Mouse (Mus musculus) T-helper 2 cell (primary cell): ENCODE measurements at regions not wholly inside any gene's neighbourhood (a gene's known extent, or its start where the extent isn't known, plus 50 kb on each side); places are given as distances from the start of the nearest gene placed in this dataset.

Source experiments
- in situ Hi-C: fragments of 300-600 bp; cut with MboI, MseI; formaldehyde crosslinking; loops from one replicate; pipeline ENCODE4 v1.15.1; 2025; ENCODE audit warnings: high pct_unique_total_duplicates

- in situ Hi-C loops = no loop called here
These were observed 340.3 kb downstream of the Kif16b start for GRCm38 (mm10) chr2:142560896-142561500.

GRCm38 (mm10) chr2:142560400-142560799, 340.9 kb downstream of the Kif16b start:
- in situ Hi-C loops = no loop called here

GRCm38 (mm10) chr2:142559946-142560345, 341.4 kb downstream of the Kif16b start:
- in situ Hi-C loops = no loop called here

GRCm38 (mm10) chr2:142554851-142555250, 346.5 kb downstream of the Kif16b start:
- in situ Hi-C loops = no loop called here

GRCm38 (mm10) chr2:142551690-142552089, 349.6 kb downstream of the Kif16b start:
- in situ Hi-C loops = no loop called here

GRCm38 (mm10) chr2:142548766-142549165, 352.6 kb downstream of the Kif16b start:
- in situ Hi-C loops = loop anchor here (25.0 kb wide), 1 partner anchor 1014 kb away; no protein-coding TSS in a partner anchor

GRCm38 (mm10) chr2:142544937-142545336, 356.4 kb downstream of the Kif16b start:
- in situ Hi-C loops = loop anchor here (25.0 kb wide), 1 partner anchor 1017 kb away; no protein-coding TSS in a partner anchor

GRCm38 (mm10) chr2:142539980-142540379, 361.4 kb downstream of the Kif16b start:
- in situ Hi-C loops = loop anchor here (25.0 kb wide), 1 partner anchor 1022 kb away; no protein-coding TSS in a partner anchor

GRCm38 (mm10) chr2:142533555-142533954, 367.8 kb downstream of the Kif16b start:
- in situ Hi-C loops = loop anchor here (25.0 kb wide), 1 partner anchor 1029 kb away; no protein-coding TSS in a partner anchor

- in situ Hi-C loops = no loop called here
These were observed 378.9 kb downstream of the Kif16b start for GRCm38 (mm10) chr2:142522471-142522870.

- in situ Hi-C loops = no loop called here
These were observed 383.6 kb downstream of the Kif16b start for GRCm38 (mm10) chr2:142517731-142518130.

- in situ Hi-C loops = no loop called here
These were observed 396.1 kb downstream of the Kif16b start for GRCm38 (mm10) chr2:142505216-142505615.
